Mouse (Mus musculus) lung, embryonic 16.5 days (tissue): ENCODE results near the gene Smok3c. TPM values are rescaled to one million over a fixed set of nuclear protein-coding genes. Genes with fewer than 3 reads are reported as not detected.

Experiments
- ATAC-seq: fragments of 200-750 bp; cut with Nextera tagmentation; 2 replicates; pipeline ENCODE4 v1.8.0; 2017; ENCODE audit warnings: low read depth, mild to moderate bottlenecking, moderate library complexity
- H3K27ac ChIP-seq: fragments of 300-500 bp; sonication (generic); 2 replicates; pipeline ENCODE4 v1.5.1; 2014; ENCODE audit warnings: mild to moderate bottlenecking, control low read depth, low read length
- H3K27me3 ChIP-seq: fragments of 300-500 bp; sonication (generic); 2 replicates; pipeline ENCODE4 v1.6.1; 2014; ENCODE audit warnings: low read depth, low read length, mixed read lengths; ENCODE audit not compliant: control insufficient read depth, insufficient read depth
- H3K36me3 ChIP-seq: fragments of 300-500 bp; sonication (generic); 2 replicates; pipeline ENCODE4 v1.6.1; 2014; ENCODE audit warnings: low read length; ENCODE audit not compliant: control insufficient read depth, insufficient read depth
- H3K4me1 ChIP-seq: fragments of 300-500 bp; sonication (generic); replicated peaks from 2 replicates; pipeline ENCODE4 v1.6.1; 2014; ENCODE audit warnings: low read length, mixed read lengths; ENCODE audit not compliant: control insufficient read depth, insufficient read depth
- H3K4me2 ChIP-seq: fragments of 300-500 bp; sonication (generic); 2 replicates; pipeline ENCODE4 v1.6.1; 2014; ENCODE audit warnings: low read depth, low read length, control low read depth
- H3K4me3 ChIP-seq: fragments of 300-500 bp; sonication (generic); 2 replicates; pipeline ENCODE4 v1.5.1; 2014; ENCODE audit warnings: mild to moderate bottlenecking, low read length, control low read depth
- H3K9ac ChIP-seq: fragments of 300-500 bp; sonication (generic); 2 replicates; pipeline ENCODE4 v1.6.1; 2014; ENCODE audit warnings: low read length, control low read depth
- H3K9me3 ChIP-seq: fragments of 300-500 bp; sonication (generic); 2 replicates; pipeline ENCODE4 v1.6.1; 2016; ENCODE audit warnings: low read length; ENCODE audit not compliant: control insufficient read depth
- WGBS: fragments of 180-500 bp; shearing (Covaris S2); extraction: QIAGEN DNeasy Blood & Tissue Kit; methylation state at CpG from one replicate; pipeline ENCODE4 v1.1.7; 2014; 5-methylcytosine and 5-hydroxymethylcytosine counted together
- polyA plus RNA-seq: library from polyadenylated mRNA; unstranded; fragments of >200 nt; fragmentation: Nextera tagmentation; extraction: Ambion mirVana; gene quantifications from 2 replicates; pipeline ENCODE4 v1.2.1, GENCODE M21; 2015

The Smok3c gene
- polyA plus RNA-seq, 1 experiment from 2014 or later, result not detected

GRCm38 (mm10) chr5:138080456-138080855, 27.5 kb downstream of the Smok3c start:
- Histone ChIP-seq H3K9ac (no peak overlapping the region), H3K36me3 (no peaks in the 10 kb centered on the region), H3K4me3 (no peak overlapping the region), H3K27me3 (no peaks in the 10 kb centered on the region), H3K4me2 (no peak overlapping the region), H3K4me1 (no peaks in the 10 kb centered on the region), H3K27ac (no peak overlapping the region), H3K9me3 (no peaks in the 10 kb centered on the region)
- ATAC-seq, result no peak
- 82% methylated on average over 5 of the region's 5 CpGs for WGBS

DNA sequence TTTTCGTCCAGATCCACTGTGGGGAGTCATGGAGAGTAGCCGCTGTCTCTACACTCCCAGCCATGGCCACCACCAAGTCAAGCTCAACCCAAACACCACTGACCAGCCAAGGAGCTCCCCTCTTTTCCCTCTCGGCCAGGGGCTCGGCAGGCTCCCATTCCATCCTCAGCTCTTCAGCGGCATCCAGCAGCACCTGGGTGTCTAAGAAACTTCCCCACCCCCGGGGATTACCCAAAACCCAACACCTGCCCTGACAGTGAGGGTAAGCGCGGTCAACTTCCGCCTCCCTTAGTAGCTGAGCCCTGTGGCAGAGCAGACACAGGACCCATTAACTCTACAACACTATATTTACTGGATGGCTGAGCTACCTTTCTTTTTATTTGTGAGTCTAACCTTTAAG, 28.5 kb downstream of the Smok3c start:
- no peaks in the 10 kb centered on the region for H3K36me3 ChIP-seq
- no peak overlapping the region for H3K4me3 ChIP-seq
- no peaks in the 10 kb centered on the region for H3K27me3 ChIP-seq
- no peaks in the 10 kb centered on the region for H3K9me3 ChIP-seq
- H3K4me2 ChIP-seq, result no peak overlapping the region
- ATAC-seq, result no peak
- WGBS, result 79% methylated on average over 9 of the region's 9 CpGs
- no peak overlapping the region for H3K9ac ChIP-seq
- H3K27ac ChIP-seq, result no peak overlapping the region
- peaks cover 4% of the 10 kb centered on the region for H3K4me1 ChIP-seq

DNA sequence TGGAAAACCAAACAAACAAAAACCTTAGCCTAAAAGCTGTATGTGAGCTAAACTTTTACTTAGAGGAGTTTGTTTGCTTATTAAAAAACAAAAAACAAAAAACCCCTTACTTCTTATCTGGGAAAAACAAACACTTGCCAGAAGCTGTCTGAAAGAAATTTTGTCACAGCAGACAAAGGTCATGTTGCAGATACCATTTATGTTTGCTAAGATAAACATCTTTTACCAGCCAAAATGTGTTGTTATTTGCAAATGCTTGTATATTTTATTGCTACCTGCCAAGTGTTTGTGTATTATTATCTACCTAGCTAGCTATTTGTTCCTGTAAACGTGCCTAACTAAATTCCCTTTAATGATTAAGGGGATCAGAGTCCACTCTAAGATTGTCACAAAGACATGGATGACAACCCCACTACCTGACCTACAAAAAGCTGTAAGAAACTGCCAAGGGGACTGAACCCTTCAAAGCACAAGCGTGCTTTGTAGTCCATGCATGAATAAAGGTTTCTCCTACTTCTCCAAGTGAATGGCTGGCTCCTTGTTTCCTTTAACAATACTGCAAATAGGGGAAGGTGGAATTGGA, 30.4 kb downstream of the Smok3c start:
- Histone ChIP-seq H3K36me3 (0 out of 2 replicates have a peak, but pooled peaks cover 5% of the 10 kb centered on the region), H3K4me1 (peaks cover 5% of the 10 kb centered on the region), H3K9ac (no peak overlapping the region), H3K27me3 (no peaks in the 10 kb centered on the region), H3K27ac (no peak overlapping the region), H3K4me2 (no peak overlapping the region), H3K4me3 (no peak overlapping the region), H3K9me3 (no peaks in the 10 kb centered on the region)
- 53% methylated on average over 2 of the region's 2 CpGs for WGBS
- no peak for ATAC-seq

- 94% methylated on average over 2 of the region's 2 CpGs for WGBS
These were observed 30.9 kb downstream of the Smok3c start for GRCm38 (mm10) chr5:138083936-138084335.

DNA sequence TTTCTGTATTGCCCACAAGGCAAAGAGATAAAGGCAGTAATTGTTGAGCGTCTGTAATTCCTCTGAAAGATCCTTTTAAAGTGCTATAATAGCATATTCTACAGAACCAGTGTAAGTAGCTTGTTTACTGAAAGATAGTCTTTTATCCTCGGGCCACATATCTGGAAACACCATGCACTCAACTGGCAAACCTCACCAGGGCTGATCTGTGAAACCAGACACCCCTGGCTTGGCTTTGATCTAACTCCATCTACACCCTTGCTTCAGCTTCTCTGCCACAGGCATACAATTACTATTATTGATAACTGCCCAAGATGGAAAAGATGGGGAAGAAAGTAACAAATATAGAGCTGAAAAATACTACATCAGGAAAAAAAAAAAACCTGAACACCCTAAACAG, 31.5 kb downstream of the Smok3c start:
- Histone ChIP-seq H3K4me2 (peak overlapping the region; percentile 88), H3K27ac (no peak overlapping the region), H3K4me3 (peak overlapping the region; percentile 99), H3K4me1 (peaks cover 5% of the 10 kb centered on the region), H3K27me3 (no peaks in the 10 kb centered on the region), H3K36me3 (peaks cover 5% of the 10 kb centered on the region; the same call in 1 of the 2 replicates), H3K9me3 (no peaks in the 10 kb centered on the region), H3K9ac (peak overlapping the region; percentile 100)
- no peak for ATAC-seq
- 40% methylated on average over 2 of the region's 2 CpGs for WGBS

More at GRCm38 (mm10) chr5:138083936-138084335, 30.9 kb downstream of the Smok3c start:
- Histone ChIP-seq H3K27me3 (no peaks in the 10 kb centered on the region), H3K4me3 (no peak overlapping the region), H3K4me1 (peaks cover 5% of the 10 kb centered on the region), H3K4me2 (no peak overlapping the region), H3K27ac (no peak overlapping the region), H3K9me3 (no peaks in the 10 kb centered on the region), H3K9ac (no peak overlapping the region), H3K36me3 (peaks cover 5% of the 10 kb centered on the region; the same call in 1 of the 2 replicates)
- ATAC-seq, result no peak

- Histone ChIP-seq H3K9me3 (no peaks in the 10 kb centered on the region), H3K4me2 (peak within 1 kb of the TSS; percentile 88), H3K27me3 (no peaks in the 10 kb centered on the region), H3K9ac (peak within 1 kb of the TSS; percentile 100), H3K4me1 (peaks cover 5% of the 10 kb centered on the region), H3K27ac (peak within 1 kb of the TSS; percentile 76), H3K36me3 (peaks cover 5% of the 10 kb centered on the region; the same call in 1 of the 2 replicates), H3K4me3 (peak within 1 kb of the TSS; percentile 99)
- under 1% methylated on average over 27 of the region's 27 CpGs for WGBS
- peak; percentile 96 for ATAC-seq
These were observed 32.0 kb downstream of the Smok3c start, which contains the start of gene Zkscan1 for GRCm38 (mm10) chr5:138084996-138085395. Zkscan1 (plus strand) TSS chr5:138085084.

DNA sequence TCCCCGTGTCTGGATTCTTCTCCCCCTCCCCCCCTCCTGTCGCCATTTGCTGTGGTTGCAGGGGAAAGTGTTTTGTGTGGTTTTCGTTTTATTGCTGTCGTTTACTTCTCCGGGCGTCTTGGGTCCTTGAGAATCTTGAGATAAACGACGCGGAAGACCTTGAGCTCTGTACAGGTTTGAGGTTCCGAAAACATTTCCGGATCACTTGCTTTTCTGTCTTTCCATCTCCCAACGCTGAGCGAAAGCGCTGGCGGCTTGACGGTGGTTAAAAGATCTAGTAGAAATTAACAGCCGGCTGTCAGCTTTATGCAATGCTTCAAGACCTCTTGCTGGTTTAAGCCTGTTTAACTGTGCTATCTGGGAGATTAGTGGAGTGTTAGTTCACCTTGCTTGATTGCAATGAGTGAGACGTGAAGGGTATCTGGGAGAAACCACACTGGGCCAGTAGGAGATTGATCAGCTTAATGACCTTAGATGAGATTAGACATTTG, 32.5 kb downstream of the Smok3c start:
- Histone ChIP-seq H3K36me3 (peaks cover 5% of the 10 kb centered on the region; the same call in 1 of the 2 replicates), H3K9me3 (no peaks in the 10 kb centered on the region), H3K4me3 (peak overlapping the region; percentile 99), H3K27me3 (no peaks in the 10 kb centered on the region), H3K4me2 (peak overlapping the region; percentile 88), H3K27ac (peak overlapping the region; percentile 76), H3K9ac (peak overlapping the region; percentile 100), H3K4me1 (peaks cover 5% of the 10 kb centered on the region)
- no peak; the same call in 1 of the 2 replicates for ATAC-seq
- under 1% methylated on average over 18 of the region's 18 CpGs for WGBS

GRCm38 (mm10) chr5:138086842-138087241, 33.8 kb downstream of the Smok3c start:
- Histone ChIP-seq H3K4me2 (no peak overlapping the region), H3K4me3 (no peak overlapping the region), H3K9me3 (no peaks in the 10 kb centered on the region), H3K27me3 (no peaks in the 10 kb centered on the region), H3K4me1 (peaks cover 5% of the 10 kb centered on the region), H3K9ac (no peak overlapping the region), H3K36me3 (peaks cover 5% of the 10 kb centered on the region; the same call in 1 of the 2 replicates), H3K27ac (no peak overlapping the region)
- 76% methylated on average over 3 of the region's 3 CpGs for WGBS
- ATAC-seq, result no peak

GRCm38 (mm10) chr5:138088366-138088765, 35.4 kb downstream of the Smok3c start:
- no peak overlapping the region for H3K4me3 ChIP-seq
- no peaks in the 10 kb centered on the region for H3K27me3 ChIP-seq
- 67% methylated on average over 3 of the region's 3 CpGs for WGBS
- ATAC-seq, result no peak
- H3K27ac ChIP-seq, result no peak overlapping the region
- H3K4me2 ChIP-seq, result no peak overlapping the region
- H3K36me3 ChIP-seq, result peaks cover 9% of the 10 kb centered on the region; the same call in 1 of the 2 replicates
- peaks cover 5% of the 10 kb centered on the region for H3K4me1 ChIP-seq
- no peaks in the 10 kb centered on the region for H3K9me3 ChIP-seq
- H3K9ac ChIP-seq, result no peak overlapping the region
